Mouse (Mus musculus): ENCODE results near the gene Gm13762.

- no peak for TF ChIP-seq CTCF (IDR thresholded peaks at IDR 0.05; ENCODE audit: borderline replicate concordance, insufficient read depth, low read length)
- no peak for TF ChIP-seq POLR2A (IDR thresholded peaks at IDR 0.05; ENCODE audit: low read depth, low read length)
Observed at GRCm38 (mm10) chr2:89018240-89018639, 38.2 kb upstream of the Gm13762 start, which contains the start of gene Olfr1216.

Measured in embryonic fibroblast, embryonic 13.5 days (primary cell).